Mouse (Mus musculus): ENCODE results near the gene Rhbdf1. TPM values are rescaled to one million over a fixed set of nuclear protein-coding genes. Genes with fewer than 3 reads are reported as not detected.

The Rhbdf1 gene
- total RNA-seq, 2 experiments from 2014 or later = 30.5 to 31.1 TPM

Other genes with a start within 250 kb of the Rhbdf1 start
- gene Nsg2, start 221.8 kb downstream of the Rhbdf1 start, total RNA-seq (2021) = 1 to 10 TPM; 1.7 to 3.0 TPM
- under 1 TPM in 1 of 2 experiments, not detected in 1; 0.10 TPM for gene Il9r, start 22.0 kb downstream of the Rhbdf1 start, total RNA-seq (2021)
- 10 to 100 TPM; 10.6 to 12.4 TPM for gene Snrnp25, start 16.9 kb downstream of the Rhbdf1 start, total RNA-seq (2021)
- 10 to 100 TPM in 1 of 2 experiments, 1 to 10 TPM in 1; 9.8 to 10.3 TPM for gene Mpg, start 4.2 kb upstream of the Rhbdf1 start, total RNA-seq (2021)
- 10 to 100 TPM; 26.6 to 27.6 TPM for gene Nprl3, start 45.4 kb upstream of the Rhbdf1 start, total RNA-seq (2021)
- not detected for gene Hba-x, start 54.1 kb upstream of the Rhbdf1 start, total RNA-seq (2021)
- 1,000 to 10,000 TPM; 4,155 to 9,193 TPM for gene Hba-a1, start 61.2 kb upstream of the Rhbdf1 start, total RNA-seq (2021)
- gene Hbq1b, start 64.7 kb upstream of the Rhbdf1 start, total RNA-seq (2021) = 1 to 10 TPM in 1 of 2 experiments, not detected in 1; 1.0 TPM
- gene Hba-a2, start 74.2 kb upstream of the Rhbdf1 start, total RNA-seq (2021) = 1,000 to 10,000 TPM; 3,875 to 8,514 TPM
- not detected for gene Hbq1a, start 77.8 kb upstream of the Rhbdf1 start, total RNA-seq (2021)
- 10 to 100 TPM; 27.6 to 29.6 TPM for gene Sh3pxd2b, start 125.5 kb upstream of the Rhbdf1 start, total RNA-seq (2021)
- 10 to 100 TPM; 18.1 to 19.8 TPM for gene Ubtd2, start 233.1 kb upstream of the Rhbdf1 start, total RNA-seq (2021)